Mouse (Mus musculus): ENCODE measurements at regions not wholly inside any gene's neighbourhood (a gene's known extent, or its start where the extent isn't known, plus 50 kb on each side); places are given as distances from the start of the nearest gene placed in this dataset.
"Not testable (repeated sequence)": the region's sequence is repeated elsewhere in the genome, so short reads cannot be mapped to it uniquely, and the experiment has no call there.

DNA sequence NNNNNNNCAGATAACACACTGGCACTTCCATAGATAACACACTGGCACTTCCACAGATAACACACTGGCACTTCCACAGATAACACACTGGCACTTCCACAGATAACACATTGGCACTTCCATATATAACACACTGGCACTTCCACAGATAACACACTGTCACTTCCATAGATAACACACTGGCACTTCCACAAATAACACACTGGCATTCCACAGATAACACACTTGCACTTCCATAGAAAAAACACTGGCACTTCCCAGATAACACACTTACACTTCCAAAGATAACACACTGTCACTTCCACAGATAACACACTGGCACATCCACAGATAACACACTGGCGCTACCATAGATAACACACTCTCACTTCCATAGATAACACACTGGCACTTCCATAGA lies 105.7 kb upstream of the Afdn start:
- DNase-seq (ENCODE audit: low read depth) = not testable (repeated sequence)

DNA sequence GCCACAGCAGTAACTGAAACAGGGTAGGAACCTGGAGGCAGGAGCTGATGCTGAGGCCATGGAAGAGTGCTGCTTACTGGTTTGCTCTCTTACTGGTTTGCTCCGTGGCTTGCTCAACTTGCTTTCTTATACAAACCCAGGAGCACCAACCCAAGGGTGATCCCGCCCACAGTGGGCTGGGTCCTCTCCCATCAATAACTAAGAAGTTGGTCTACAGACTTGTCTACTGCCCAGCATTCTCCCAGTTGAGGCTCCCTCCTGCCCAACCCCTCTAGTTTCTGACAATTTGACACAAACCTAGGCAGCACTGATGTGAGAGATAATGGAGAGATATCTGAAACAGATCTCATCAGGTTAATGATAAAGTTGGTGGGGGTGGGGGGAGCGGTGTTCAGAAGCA lies 104.3 kb upstream of the Afdn start:
- DNase-seq (ENCODE audit: low read depth) = no peak

DNA sequence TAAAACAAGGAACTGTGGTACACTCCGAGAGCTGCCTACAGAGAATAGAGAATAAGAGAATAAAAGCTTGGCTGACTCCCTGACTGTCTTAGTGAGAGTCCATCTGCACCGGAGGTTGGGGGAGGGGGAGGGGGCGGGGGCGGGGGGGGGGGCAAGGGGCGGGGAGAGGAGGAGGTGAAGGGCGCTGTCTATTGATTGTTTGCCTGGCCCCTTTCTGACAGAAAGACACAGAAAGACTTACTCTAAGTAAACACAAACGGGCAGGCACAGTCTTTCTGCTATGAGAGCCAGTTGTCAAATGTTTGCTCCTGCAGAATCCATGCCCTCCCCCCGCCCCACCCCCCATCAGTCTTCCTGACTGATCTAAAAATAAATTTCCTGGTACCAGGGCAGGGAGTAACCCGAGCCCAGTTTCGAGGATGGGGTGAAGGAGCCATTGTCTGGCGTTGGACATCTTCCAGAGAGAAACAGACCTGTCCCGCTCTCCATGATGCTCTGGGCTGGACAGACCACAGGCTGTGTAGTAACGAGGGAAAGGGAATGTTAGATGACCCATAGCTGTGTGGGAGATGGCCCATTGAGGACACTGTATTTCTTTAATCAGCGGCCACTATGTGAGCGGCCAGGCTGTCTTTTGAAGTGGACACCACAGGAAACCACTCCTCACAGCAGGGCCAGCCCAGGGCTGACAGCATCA lies 103.7 kb upstream of the Afdn start:
- no peak for DNase-seq (ENCODE audit: low read depth)

DNA sequence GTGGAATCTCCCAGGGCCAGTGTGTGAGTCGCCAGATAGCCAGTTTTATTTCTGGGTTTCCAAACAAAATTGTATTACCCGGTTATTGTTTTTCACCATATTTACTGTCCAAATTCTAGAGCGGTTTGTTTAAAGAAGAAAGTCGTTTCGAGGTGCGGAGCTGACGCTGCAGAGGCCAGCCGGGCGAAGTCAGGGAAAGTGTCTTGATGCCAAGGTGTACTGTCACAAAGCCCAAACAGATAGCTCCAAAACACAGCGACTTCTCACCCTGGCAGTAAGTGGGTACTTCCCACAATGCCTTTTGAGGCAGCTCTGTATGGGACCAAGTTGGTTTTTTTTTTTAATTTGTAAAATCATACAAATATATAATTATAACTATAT lies 103.2 kb upstream of the Afdn start:
- no peak for DNase-seq (ENCODE audit: low read depth)

DNA sequence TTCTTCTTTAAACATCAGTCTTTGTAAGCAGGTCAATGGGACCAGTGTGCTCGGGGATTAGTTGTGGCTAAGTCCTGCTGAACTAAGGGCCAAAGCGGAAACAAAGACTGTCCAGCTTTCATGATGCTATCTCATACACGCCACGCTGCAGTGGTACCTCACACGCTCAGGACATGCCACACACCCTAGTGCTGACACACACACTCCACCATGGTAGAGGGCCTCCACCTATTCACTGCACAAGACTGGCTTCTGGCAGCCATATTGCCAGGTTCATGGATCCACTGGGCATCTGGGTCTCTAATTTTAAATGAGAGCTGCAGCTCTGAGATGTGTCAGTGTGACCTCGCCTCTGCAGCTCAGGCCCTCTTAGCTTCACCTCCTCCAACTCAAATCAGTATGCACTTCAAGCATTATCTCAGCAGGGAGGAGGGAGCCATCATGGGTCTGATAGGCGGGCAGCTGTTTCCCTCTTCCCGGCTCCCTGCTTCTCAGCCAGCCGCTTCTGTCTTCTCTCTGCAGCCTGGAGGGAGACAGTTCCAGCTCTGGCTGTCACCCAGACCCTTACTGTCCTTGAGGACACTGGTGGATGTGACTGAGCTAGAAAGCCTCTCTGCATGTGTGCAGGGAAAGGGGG lies 102.6 kb upstream of the Afdn start:
- no peak for DNase-seq (ENCODE audit: low read depth)

DNA sequence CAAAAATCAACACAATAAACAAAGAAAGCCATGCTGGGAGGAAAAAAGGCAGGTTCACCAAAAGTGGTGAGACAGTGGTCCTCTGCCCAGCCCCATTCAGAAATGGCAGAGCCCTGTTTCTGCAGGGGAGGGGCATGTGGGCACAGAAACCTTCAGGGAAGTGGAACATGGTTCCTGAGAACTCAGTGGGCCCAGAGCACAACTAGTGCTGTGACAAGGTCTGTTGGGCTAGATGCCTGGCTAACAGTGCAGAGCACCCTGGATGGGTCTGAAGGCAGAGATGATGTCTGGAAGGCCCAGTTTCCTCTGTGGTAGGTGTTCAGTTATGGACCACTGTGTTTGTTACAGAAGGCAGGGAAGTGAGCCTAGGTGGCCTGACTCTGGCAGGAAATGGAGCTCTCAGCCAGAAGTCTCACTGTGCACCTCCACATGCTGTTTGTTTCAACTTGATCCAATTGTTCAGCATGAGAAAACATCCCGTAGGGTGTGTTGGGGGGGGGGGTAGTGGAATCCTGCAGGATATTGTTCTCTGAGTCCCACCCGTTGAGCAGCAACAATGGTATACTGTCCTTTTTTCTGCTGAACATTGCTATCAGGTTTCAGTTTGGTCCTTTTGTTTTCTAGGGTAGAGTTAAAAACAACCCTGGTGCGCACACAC lies 101.9 kb upstream of the Afdn start:
- DNase-seq (ENCODE audit: low read depth) = no peak

DNA sequence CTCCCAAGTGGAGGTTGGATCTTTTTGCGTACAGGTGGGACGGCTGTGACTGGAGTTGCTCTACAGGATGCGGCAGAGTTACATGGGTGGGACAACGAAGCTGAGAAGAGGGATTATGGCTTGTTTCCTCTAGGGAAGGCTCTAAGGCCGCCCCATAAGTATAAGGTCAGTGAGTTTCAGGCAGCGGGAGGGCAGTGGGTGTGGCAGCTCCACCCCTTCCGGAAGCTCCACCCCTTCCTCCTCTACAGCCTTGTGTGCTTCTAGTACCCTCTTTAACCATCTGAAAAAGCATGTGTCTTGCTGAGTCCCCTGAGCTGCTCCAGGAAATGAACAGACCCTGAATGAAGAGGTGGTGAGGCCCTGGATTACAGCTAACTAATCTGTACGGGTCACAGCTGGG lies 101.2 kb upstream of the Afdn start:
- DNase-seq (ENCODE audit: low read depth) = peak; percentile 63

DNA sequence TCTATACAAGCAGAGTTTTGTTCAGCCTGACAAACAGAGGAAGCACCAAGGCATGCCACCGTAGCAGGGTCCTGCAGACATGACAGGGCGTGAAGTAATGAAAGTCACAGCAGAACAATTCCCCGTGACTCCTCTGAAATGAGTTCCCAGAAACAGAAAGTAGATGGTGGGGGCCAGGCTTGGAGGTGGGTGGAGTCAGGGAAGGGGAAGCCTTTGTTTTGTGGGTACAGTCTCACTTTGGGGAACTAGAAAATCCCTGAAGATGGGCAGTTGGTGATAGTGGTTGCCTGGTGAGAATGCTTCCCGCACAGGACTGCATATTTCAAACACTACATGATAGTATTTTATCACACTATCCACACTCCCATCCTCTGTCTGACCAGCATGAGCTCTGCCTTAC lies 100.4 kb upstream of the Afdn start:
- DNase-seq (ENCODE audit: low read depth) = peak; percentile 33

DNA sequence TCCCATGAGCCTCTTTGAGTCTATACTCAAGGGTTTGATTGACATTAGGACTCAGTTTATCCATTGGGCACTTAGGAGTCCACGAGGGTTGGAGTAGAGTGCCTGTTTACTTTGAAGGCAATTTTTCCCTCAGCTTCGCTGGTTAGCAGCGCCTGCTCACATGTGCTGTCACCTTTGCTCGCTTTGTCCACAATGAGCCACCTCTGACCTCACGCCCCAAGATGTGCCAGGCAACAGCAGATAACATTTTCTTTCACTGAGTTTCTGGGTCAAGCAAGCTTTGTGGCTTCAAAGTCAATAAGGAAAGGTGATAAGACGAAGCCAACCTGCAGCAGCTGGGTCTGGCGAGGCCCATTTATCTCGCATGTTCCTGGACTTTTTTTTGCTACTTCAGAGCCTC lies 99.3 kb upstream of the Afdn start:
- no peak for DNase-seq (ENCODE audit: low read depth)

DNA sequence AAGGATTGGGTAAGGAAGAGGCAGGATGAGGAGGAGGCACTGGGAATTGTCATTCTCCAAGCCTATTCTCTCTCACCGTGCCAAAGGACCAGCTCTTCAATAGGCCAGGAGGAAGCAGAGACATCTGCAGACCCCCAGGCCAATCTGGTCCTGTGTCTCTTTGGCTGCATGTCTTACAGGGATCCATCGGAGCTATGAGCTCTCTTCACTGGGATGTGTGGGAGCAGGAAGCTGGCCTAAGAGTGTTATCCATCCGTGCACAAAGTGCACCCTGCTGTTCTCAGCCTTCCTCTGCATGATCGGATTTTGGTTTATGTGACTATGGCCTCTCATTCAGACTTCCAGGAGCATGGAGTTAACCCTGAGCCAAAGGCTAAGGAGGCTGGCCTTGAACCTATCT lies 98.2 kb upstream of the Afdn start:
- DNase-seq (ENCODE audit: low read depth) = no peak
